Mouse (Mus musculus) 416B (cell line): ENCODE measurements around the gene Siglecf.

Source experiments
- DNase-seq: peaks from one replicate; pipeline ENCODE4 v3.0.0; 2011; ENCODE audit warnings: low read depth

The Siglecf gene

GRCm38 (mm10) chr7:43351154-43351553 lies at the start of gene Siglecf:
Gene Siglecf (plus strand): TSS chr7:43351341.
- DNase-seq, result peak; percentile 47

- peak; percentile 43 for DNase-seq
Measured at GRCm38 (mm10) chr7:43305235-43305634, 45.9 kb upstream of the Siglecf start.

- no peak for DNase-seq
Measured at GRCm38 (mm10) chr7:43309069-43309468, 42.1 kb upstream of the Siglecf start.

GRCm38 (mm10) chr7:43311632-43312031 lies 39.5 kb upstream of the Siglecf start:
- DNase-seq, result no peak

GRCm38 (mm10) chr7:43312386-43313012 lies 38.6 kb upstream of the Siglecf start:
- no peak for DNase-seq

GRCm38 (mm10) chr7:43313013-43313428 lies 38.1 kb upstream of the Siglecf start, which contains the start of gene Zfp715:
Gene Zfp715 (minus strand): TSS chr7:43313294.
- peak; percentile 97 for DNase-seq

- no peak for DNase-seq
Measured at GRCm38 (mm10) chr7:43326223-43326780, 24.8 kb upstream of the Siglecf start.

- DNase-seq, result no peak
Measured at GRCm38 (mm10) chr7:43328101-43328500, 23.0 kb upstream of the Siglecf start.

- peak; percentile 56 for DNase-seq
Measured at GRCm38 (mm10) chr7:43333203-43333602, 17.9 kb upstream of the Siglecf start.

GRCm38 (mm10) chr7:43333899-43334298 lies 17.2 kb upstream of the Siglecf start:
- no peak for DNase-seq

- DNase-seq, result no peak
Measured at GRCm38 (mm10) chr7:43340771-43341170, 10.4 kb upstream of the Siglecf start.

- DNase-seq, result peak; percentile 53
Measured at GRCm38 (mm10) chr7:43343191-43343590, 8.0 kb upstream of the Siglecf start.

- DNase-seq, result no peak
Measured at GRCm38 (mm10) chr7:43344020-43344419, 7.1 kb upstream of the Siglecf start.

GRCm38 (mm10) chr7:43344491-43344890 lies 6.7 kb upstream of the Siglecf start:
- DNase-seq, result no peak

GRCm38 (mm10) chr7:43346148-43346547 lies 5.0 kb upstream of the Siglecf start:
- DNase-seq, result no peak

- DNase-seq, result no peak
Measured at GRCm38 (mm10) chr7:43346571-43346970, 4.6 kb upstream of the Siglecf start.

- DNase-seq, result peak; percentile 78
Measured at GRCm38 (mm10) chr7:43349623-43350022, 1.5 kb upstream of the Siglecf start.

GRCm38 (mm10) chr7:43353118-43353517 lies 2.0 kb downstream of the Siglecf start:
- peak; percentile 88 for DNase-seq

GRCm38 (mm10) chr7:43353758-43354157 lies 2.6 kb downstream of the Siglecf start:
- DNase-seq, result no peak

GRCm38 (mm10) chr7:43354893-43355835 lies 4.0 kb downstream of the Siglecf start:
- DNase-seq, result peak; percentile 16

- DNase-seq, result no peak
Measured at GRCm38 (mm10) chr7:43358556-43358955, 7.4 kb downstream of the Siglecf start.

- no peak for DNase-seq
Measured at GRCm38 (mm10) chr7:43361442-43361841, 10.3 kb downstream of the Siglecf start.

- peak; percentile 35 for DNase-seq
Measured at GRCm38 (mm10) chr7:43362021-43362420, 10.9 kb downstream of the Siglecf start.
